Mouse (Mus musculus): Measurements from ENCODE around the gene Ubtd2.
"Not testable (repeated sequence)": the region's sequence is repeated elsewhere in the genome, so short reads cannot be mapped to it uniquely, and the experiment has no call there.

Gene Ubtd2

GRCm38 (mm10) chr11:32471925-32472324, 16.8 kb downstream of the Ubtd2 start:
- no peak for DNase-seq

GRCm38 (mm10) chr11:32474725-32475124, 19.6 kb downstream of the Ubtd2 start:
- no peak for DNase-seq

- DNase-seq = no peak
Measured at GRCm38 (mm10) chr11:32475487-32476236, 20.5 kb downstream of the Ubtd2 start.

- no peak for DNase-seq
Measured at GRCm38 (mm10) chr11:32481525-32481924, 26.4 kb downstream of the Ubtd2 start.

- no peak for DNase-seq
Measured at GRCm38 (mm10) chr11:32485290-32485689, 30.1 kb downstream of the Ubtd2 start.

GRCm38 (mm10) chr11:32486621-32487020, 31.5 kb downstream of the Ubtd2 start:
- DNase-seq = no peak

GRCm38 (mm10) chr11:32487501-32487900, 32.3 kb downstream of the Ubtd2 start:
- no peak for DNase-seq

GRCm38 (mm10) chr11:32488344-32488743, 33.2 kb downstream of the Ubtd2 start:
- DNase-seq = no peak

GRCm38 (mm10) chr11:32488808-32489670, 33.9 kb downstream of the Ubtd2 start:
- DNase-seq = no peak

- DNase-seq = no peak
Measured at GRCm38 (mm10) chr11:32491079-32491478, 35.9 kb downstream of the Ubtd2 start.

GRCm38 (mm10) chr11:32493312-32493711, 38.1 kb downstream of the Ubtd2 start:
- peak; percentile 18 for DNase-seq

- DNase-seq = no peak
Measured at GRCm38 (mm10) chr11:32495283-32495682, 40.1 kb downstream of the Ubtd2 start.

GRCm38 (mm10) chr11:32498757-32499535, 43.8 kb downstream of the Ubtd2 start:
- peak; percentile 62 for DNase-seq

GRCm38 (mm10) chr11:32499931-32500330, 44.8 kb downstream of the Ubtd2 start:
- DNase-seq = no peak

GRCm38 (mm10) chr11:32503711-32504110, 48.5 kb downstream of the Ubtd2 start:
- DNase-seq = no peak

- DNase-seq = no peak
Measured at GRCm38 (mm10) chr11:32505091-32505739, 50.0 kb downstream of the Ubtd2 start.

- DNase-seq = no peak
Measured at GRCm38 (mm10) chr11:32510930-32511329, 55.8 kb downstream of the Ubtd2 start.

- DNase-seq = not testable (repeated sequence)
Measured at GRCm38 (mm10) chr11:32514853-32515252, 59.7 kb downstream of the Ubtd2 start.

- DNase-seq = no peak
Measured at GRCm38 (mm10) chr11:32516091-32516490, 60.9 kb downstream of the Ubtd2 start.

- no peak for DNase-seq
Measured at GRCm38 (mm10) chr11:32516916-32517712, 61.9 kb downstream of the Ubtd2 start.

- no peak for DNase-seq
Measured at GRCm38 (mm10) chr11:32518770-32519169, 63.6 kb downstream of the Ubtd2 start.

GRCm38 (mm10) chr11:32519354-32519753, 64.2 kb downstream of the Ubtd2 start:
- DNase-seq = no peak

Measured in lung, postnatal 14 days (tissue).